ENCODE assay signal across 23 mouse cellular contexts in the genomic region with DNA sequence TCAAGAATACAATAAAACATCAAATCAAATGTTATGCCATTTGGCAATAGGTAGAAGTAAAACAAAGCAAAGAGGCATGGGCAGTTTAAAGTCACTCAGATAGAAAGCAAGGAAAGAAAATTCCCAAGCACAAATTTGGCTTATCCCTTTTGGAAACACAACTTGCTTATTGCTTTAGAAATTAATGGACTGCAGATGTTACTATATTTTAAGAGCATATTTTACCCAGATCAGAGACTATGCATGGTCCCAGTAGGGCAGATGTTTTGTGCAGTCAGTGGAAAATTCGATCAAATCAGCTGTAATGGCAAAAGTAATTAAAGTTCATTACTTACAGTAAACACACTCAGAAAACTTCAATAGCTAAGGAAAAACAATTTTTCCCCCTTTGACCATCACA.
"Had no signal": no experiment of that assay in that cellular context is flagged by ENCODE, and none has a peak within 500 bp of the region (broad histone marks: within the 10 kb centered on the region; RNA-seq: fewer than 3 reads in every experiment).

No protein-coding gene starts in this region.

- ATAC-seq: intestine, embryonic 16.5 days; midbrain, embryonic 13.5 days; midbrain, embryonic 16.5 days had no signal

- H3K4me1 ChIP-seq: limb, embryonic 12.5 days; liver, embryonic 13.5 days; midbrain, embryonic 13.5 days; neural tube, embryonic 13.5 days; stomach, embryonic 15.5 days had no signal

- H3K27ac ChIP-seq: kidney, postnatal 0 days; layer of hippocampus, adult 2 months; left cerebral cortex, adult 2 months; limb, embryonic 12.5 days; liver, embryonic 13.5 days; midbrain, embryonic 13.5 days; neural tube, embryonic 13.5 days; stomach, embryonic 15.5 days had no signal

- H3K9ac ChIP-seq: limb, embryonic 12.5 days; liver, embryonic 13.5 days; midbrain, embryonic 13.5 days; neural tube, embryonic 13.5 days; stomach, embryonic 15.5 days had no signal

- H3K27me3 ChIP-seq: limb, embryonic 12.5 days; liver, embryonic 13.5 days; midbrain, embryonic 13.5 days; neural tube, embryonic 13.5 days; stomach, embryonic 15.5 days had no signal

- H3K36me3 ChIP-seq: limb, embryonic 12.5 days; liver, embryonic 13.5 days; midbrain, embryonic 13.5 days; neural tube, embryonic 13.5 days; stomach, embryonic 15.5 days had no signal

- H3K9me3 ChIP-seq: limb, embryonic 12.5 days; liver, embryonic 13.5 days; midbrain, embryonic 13.5 days; neural tube, embryonic 13.5 days; stomach, embryonic 15.5 days had no signal

- DNase-seq: kidney, adult 18-20 months; kidney, adult 9 months; kidney, postnatal 25 days; layer of hippocampus, adult 9-11 months; liver, embryonic 13.5 days; lung, adult 2 months; lung, postnatal 14 days; lung, postnatal 4 days; right cerebral cortex, adult 18-20 months; right cerebral cortex, postnatal 14 days; right cerebral cortex, postnatal 4 days; spleen, adult 18-20 months; thymus, postnatal 36 days had no signal

- H3K4me2 ChIP-seq: limb, embryonic 12.5 days; liver, embryonic 13.5 days; midbrain, embryonic 13.5 days; neural tube, embryonic 13.5 days; stomach, embryonic 15.5 days had no signal

- H3K4me3 ChIP-seq: layer of hippocampus, adult 2 months; left cerebral cortex, adult 2 months; limb, embryonic 12.5 days; liver, embryonic 13.5 days; midbrain, embryonic 13.5 days; myocyte; neural tube, embryonic 13.5 days; stomach, embryonic 15.5 days had no signal
